Mouse (Mus musculus): ENCODE results near the gene Rad54l2. TPM values are rescaled to one million over a fixed set of nuclear protein-coding genes. Genes with fewer than 3 reads are reported as not detected.
A peak's percentile ranks its signal among the peaks of the same experiment; 100 is the strongest.

Rad54l2 gene
- polyA plus RNA-seq (2012; ENCODE audit: insufficient read depth, insufficient read length, missing spikeins): 4.6 and 7.1 TPM in 2 replicates

GRCm38 (mm10) chr9:106788812-106789321 lies at the start of gene Rad54l2:
Gene Rad54l2 (minus strand): TSS chr9:106789194.
- Histone ChIP-seq H3K27ac (replicated peaks; ENCODE audit: low read depth, low read length) (peak within 1 kb of the TSS; percentile 72), H3K4me3 (ENCODE audit: insufficient read depth, low read depth, low read length) (peak within 1 kb of the TSS; percentile 98), H3K4me1 (ENCODE audit: control insufficient read depth, insufficient read depth, insufficient read length, low read length) (peaks cover 9% of the 10 kb centered on the region; the same call in 1 of the 2 replicates)

GRCm38 (mm10) chr9:106822381-106823104 lies 33.5 kb upstream of the Rad54l2 start:
- Histone ChIP-seq H3K27ac (replicated peaks; ENCODE audit: low read depth, low read length) (peak overlapping the region; percentile 33; the same call in 1 of the 2 replicates), H3K4me3 (ENCODE audit: insufficient read depth, low read depth, low read length) (peak overlapping the region; percentile 81), H3K4me1 (ENCODE audit: control insufficient read depth, insufficient read depth, insufficient read length, low read length) (no peaks in the 10 kb centered on the region)

GRCm38 (mm10) chr9:106821618-106822380 lies 32.8 kb upstream of the Rad54l2 start, which contains the start of gene Dcaf1:
Gene Dcaf1 (plus strand): TSS chr9:106821874.
- Histone ChIP-seq H3K27ac (replicated peaks; ENCODE audit: low read depth, low read length) (peak within 1 kb of the TSS; percentile 50), H3K4me1 (ENCODE audit: control insufficient read depth, insufficient read depth, insufficient read length, low read length) (no peaks in the 10 kb centered on the region), H3K4me3 (ENCODE audit: insufficient read depth, low read depth, low read length) (peak within 1 kb of the TSS; percentile 81)

GRCm38 (mm10) chr9:106821050-106821617 lies 32.1 kb upstream of the Rad54l2 start:
- peak overlapping the region; percentile 50 for H3K27ac ChIP-seq (replicated peaks; ENCODE audit: low read depth, low read length)
- peak overlapping the region; percentile 74 for H3K4me3 ChIP-seq (ENCODE audit: insufficient read depth, low read depth, low read length)
- H3K4me1 ChIP-seq (ENCODE audit: control insufficient read depth, insufficient read depth, insufficient read length, low read length): no peaks in the 10 kb centered on the region

DNA sequence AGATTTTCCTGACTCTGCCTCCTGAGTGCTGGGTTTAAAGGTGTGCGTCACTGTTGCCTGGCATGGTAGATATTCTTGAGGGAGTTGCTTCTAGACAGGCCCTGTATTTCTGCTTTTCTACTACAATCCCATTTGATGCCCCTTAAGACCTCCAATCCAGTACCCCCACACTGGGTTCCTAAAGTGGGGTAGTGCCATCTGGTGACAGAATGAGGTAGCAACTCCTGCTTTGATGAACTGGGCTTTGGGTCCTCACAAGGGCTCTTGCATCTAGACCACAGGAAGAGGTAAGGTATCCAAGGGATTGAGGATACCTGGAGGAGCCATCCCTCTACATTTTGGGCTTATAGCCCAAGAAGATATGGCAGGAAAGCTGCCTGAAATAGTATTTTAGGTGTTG lies 30.2 kb upstream of the Rad54l2 start:
- no peaks in the 10 kb centered on the region for H3K4me1 ChIP-seq (ENCODE audit: control insufficient read depth, insufficient read depth, insufficient read length, low read length)
- H3K27ac ChIP-seq (replicated peaks; ENCODE audit: low read depth, low read length): no peak overlapping the region
- H3K4me3 ChIP-seq (ENCODE audit: insufficient read depth, low read depth, low read length): no peak overlapping the region

DNA sequence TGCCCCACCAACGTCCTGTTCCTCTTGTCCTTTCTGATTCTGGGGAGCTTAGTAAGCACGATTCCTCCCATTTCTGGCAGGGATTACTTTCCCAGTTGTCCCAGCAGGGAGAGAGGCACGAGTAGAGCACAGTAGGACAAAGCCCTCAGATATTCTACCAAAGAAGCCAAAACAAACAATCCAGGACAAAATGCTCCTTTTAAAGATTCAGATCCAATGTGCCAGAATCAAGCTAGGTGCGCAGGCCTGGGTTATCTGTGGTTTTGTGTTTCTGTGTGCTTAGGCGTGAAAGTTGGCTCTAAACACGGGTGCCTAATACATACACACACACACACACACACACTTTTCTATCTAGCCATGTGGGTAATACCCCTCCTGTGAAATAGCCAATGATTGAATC lies 29.2 kb upstream of the Rad54l2 start:
- H3K27ac ChIP-seq (replicated peaks; ENCODE audit: low read depth, low read length): no peak overlapping the region

DNA sequence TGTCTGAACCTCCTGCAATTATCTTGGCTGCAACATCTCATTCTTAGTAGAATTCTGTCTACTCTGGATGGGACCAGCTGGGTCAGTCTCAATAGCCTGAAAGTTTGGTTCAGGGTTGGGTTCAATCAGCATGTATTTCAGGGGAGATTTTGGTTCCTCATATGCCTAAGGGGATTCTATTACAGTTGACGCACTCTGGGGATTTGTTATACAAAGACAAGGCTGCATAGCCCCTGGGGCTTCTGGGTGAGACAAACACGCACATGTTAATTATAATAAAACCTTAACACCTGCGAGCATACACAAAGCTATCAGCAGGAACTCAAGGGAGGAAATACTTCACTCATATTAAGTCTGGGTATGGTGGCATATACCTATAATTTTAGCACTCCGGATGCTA lies 17.5 kb upstream of the Rad54l2 start:
- no peaks in the 10 kb centered on the region for H3K4me1 ChIP-seq (ENCODE audit: control insufficient read depth, insufficient read depth, insufficient read length, low read length)
- no peak overlapping the region for H3K27ac ChIP-seq (replicated peaks; ENCODE audit: low read depth, low read length)
- H3K4me3 ChIP-seq (ENCODE audit: insufficient read depth, low read depth, low read length): no peak overlapping the region

More for the DNA sequence above, 29.2 kb upstream of the Rad54l2 start:
- H3K4me1 ChIP-seq (ENCODE audit: control insufficient read depth, insufficient read depth, insufficient read length, low read length): no peaks in the 10 kb centered on the region
- no peak overlapping the region for H3K4me3 ChIP-seq (ENCODE audit: insufficient read depth, low read depth, low read length)

GRCm38 (mm10) chr9:106790831-106791230 lies 1.8 kb upstream of the Rad54l2 start:
- Histone ChIP-seq H3K27ac (replicated peaks; ENCODE audit: low read depth, low read length) (no peak overlapping the region), H3K4me1 (ENCODE audit: control insufficient read depth, insufficient read depth, insufficient read length, low read length) (peaks cover 7% of the 10 kb centered on the region; the same call in 1 of the 2 replicates), H3K4me3 (ENCODE audit: insufficient read depth, low read depth, low read length) (no peak overlapping the region)

- peak overlapping the region; percentile 98 for H3K4me3 ChIP-seq (ENCODE audit: insufficient read depth, low read depth, low read length)
- peaks cover 9% of the 10 kb centered on the region; the same call in 1 of the 2 replicates for H3K4me1 ChIP-seq (ENCODE audit: control insufficient read depth, insufficient read depth, insufficient read length, low read length)
- H3K27ac ChIP-seq (replicated peaks; ENCODE audit: low read depth, low read length): peak overlapping the region; percentile 40
These were observed 369 bp upstream of the Rad54l2 start for GRCm38 (mm10) chr9:106789363-106789762.

DNA sequence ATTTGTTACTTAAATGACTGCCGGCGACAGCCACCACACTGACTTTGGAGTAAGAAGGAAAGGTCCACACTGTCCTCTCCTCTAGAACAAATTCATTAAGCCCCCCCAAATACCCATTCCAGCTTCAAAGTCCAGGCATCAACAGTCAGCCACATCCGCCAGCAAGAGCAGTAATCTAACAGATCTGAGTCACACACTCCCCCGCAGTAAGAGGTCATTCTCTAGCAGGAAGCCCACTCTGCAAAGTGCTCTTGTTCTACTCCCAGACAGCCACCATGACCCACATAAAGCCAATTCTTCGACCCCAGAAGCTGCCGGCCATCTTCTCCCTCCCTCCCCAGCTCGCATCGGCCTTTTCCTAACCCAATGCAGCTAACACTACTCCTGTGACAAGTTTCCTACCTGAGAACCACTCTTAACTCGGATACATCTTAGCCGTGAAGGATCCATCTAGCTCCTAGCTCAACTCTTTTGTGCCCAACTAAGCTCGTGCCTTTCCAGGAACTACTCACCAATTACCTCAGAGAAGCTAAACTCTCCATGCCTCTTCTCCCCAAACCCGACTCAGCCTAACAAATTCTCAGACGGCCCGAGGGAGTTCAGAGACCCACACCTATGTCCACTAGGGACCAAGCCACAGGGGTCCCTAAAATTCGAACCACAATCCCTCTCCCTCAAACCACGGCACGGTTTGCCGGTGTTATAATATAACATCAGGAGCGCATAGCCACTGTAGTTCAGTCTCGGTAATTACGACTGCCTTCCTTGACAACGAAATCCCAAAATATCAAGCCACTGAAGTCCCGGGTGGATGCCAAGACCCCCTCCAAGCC lies 799 bp downstream of the Rad54l2 start:
- Histone ChIP-seq H3K4me1 (ENCODE audit: control insufficient read depth, insufficient read depth, insufficient read length, low read length) (peaks cover 11% of the 10 kb centered on the region; the same call in 1 of the 2 replicates), H3K27ac (replicated peaks; ENCODE audit: low read depth, low read length) (peak overlapping the region; percentile 72), H3K4me3 (ENCODE audit: insufficient read depth, low read depth, low read length) (peak overlapping the region; percentile 98)

GRCm38 (mm10) chr9:106785206-106785605 lies 3.8 kb downstream of the Rad54l2 start:
- H3K27ac ChIP-seq (replicated peaks; ENCODE audit: low read depth, low read length): no peak overlapping the region
- H3K4me3 ChIP-seq (ENCODE audit: insufficient read depth, low read depth, low read length): no peak overlapping the region
- peaks cover 11% of the 10 kb centered on the region; the same call in 1 of the 2 replicates for H3K4me1 ChIP-seq (ENCODE audit: control insufficient read depth, insufficient read depth, insufficient read length, low read length)

DNA sequence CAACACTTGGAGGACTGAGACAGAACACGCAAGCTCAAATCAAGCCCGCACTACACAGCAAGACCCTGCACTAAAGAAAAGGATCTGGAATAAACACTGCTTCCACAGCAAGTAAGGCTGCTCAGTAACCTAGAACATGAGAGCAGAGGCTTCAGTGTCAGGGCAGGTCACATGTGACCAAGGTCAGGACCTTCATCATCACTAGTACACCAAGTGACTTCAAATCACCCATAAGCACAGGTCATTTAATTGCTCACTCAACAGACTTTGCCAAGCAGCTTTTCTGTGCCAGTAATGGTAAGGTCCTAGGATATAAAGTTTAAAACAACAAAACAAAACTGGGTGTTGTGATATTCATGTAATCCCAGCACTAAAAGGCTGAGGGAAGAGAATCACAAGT lies 5.4 kb downstream of the Rad54l2 start:
- H3K4me3 ChIP-seq (ENCODE audit: insufficient read depth, low read depth, low read length): no peak overlapping the region
- H3K27ac ChIP-seq (replicated peaks; ENCODE audit: low read depth, low read length): no peak overlapping the region
- peaks cover 9% of the 10 kb centered on the region; the same call in 1 of the 2 replicates for H3K4me1 ChIP-seq (ENCODE audit: control insufficient read depth, insufficient read depth, insufficient read length, low read length)

DNA sequence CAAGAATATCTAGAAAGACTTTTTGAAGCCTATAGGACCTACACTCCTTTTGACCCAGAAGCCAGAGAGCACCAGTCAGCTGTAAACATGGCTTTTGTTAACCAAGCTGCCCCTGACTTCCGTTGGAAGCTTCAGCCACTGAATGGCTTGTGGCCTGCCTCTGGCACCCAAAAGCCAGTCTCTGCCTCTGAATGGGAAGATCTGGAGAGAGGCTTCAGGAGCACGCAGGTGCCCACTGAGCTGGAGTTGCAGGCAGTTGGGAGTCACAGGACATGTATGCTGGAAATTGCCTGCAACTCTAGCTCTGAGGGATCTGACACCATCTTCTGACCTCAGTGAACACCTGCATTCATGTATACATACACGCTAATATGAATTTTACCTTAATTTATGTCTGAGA lies 8.9 kb downstream of the Rad54l2 start:
- Histone ChIP-seq H3K27ac (replicated peaks; ENCODE audit: low read depth, low read length) (no peak overlapping the region), H3K4me3 (ENCODE audit: insufficient read depth, low read depth, low read length) (no peak overlapping the region), H3K4me1 (ENCODE audit: control insufficient read depth, insufficient read depth, insufficient read length, low read length) (peaks cover 3% of the 10 kb centered on the region; the same call in 1 of the 2 replicates)

DNA sequence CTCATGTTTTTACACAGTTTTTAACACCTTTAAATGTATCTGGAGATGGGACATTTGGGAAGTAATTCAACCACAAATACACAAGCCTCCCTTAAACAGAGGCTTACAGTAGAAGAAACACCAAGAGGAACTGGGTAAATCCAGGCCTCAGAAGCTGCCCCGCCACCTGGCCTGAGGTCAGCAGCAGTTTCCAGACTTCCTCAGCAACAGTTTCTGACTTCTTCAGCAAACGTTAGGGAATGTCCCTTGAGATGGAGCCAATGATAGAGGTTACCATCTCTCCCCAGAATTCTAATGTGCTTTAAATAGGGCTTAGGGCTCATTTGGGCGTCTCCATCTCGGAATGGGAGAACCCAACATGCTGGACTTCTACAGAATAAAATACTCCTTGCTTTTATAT lies 10.7 kb downstream of the Rad54l2 start:
- peaks cover under 1% of the 10 kb centered on the region for H3K4me1 ChIP-seq (ENCODE audit: control insufficient read depth, insufficient read depth, insufficient read length, low read length)
- H3K4me3 ChIP-seq (ENCODE audit: insufficient read depth, low read depth, low read length): no peak overlapping the region
- H3K27ac ChIP-seq (replicated peaks; ENCODE audit: low read depth, low read length): no peak overlapping the region
